Mouse (Mus musculus): ENCODE measurements at regions not wholly inside any gene's neighbourhood (a gene's known extent, or its start where the extent isn't known, plus 50 kb on each side); places are given as distances from the start of the nearest gene placed in this dataset.
A peak's percentile ranks its signal among the peaks of the same experiment; 100 is the strongest.
"Not testable (repeated sequence)": the region's sequence is repeated elsewhere in the genome, so short reads cannot be mapped to it uniquely, and the experiment has no call there.

DNA sequence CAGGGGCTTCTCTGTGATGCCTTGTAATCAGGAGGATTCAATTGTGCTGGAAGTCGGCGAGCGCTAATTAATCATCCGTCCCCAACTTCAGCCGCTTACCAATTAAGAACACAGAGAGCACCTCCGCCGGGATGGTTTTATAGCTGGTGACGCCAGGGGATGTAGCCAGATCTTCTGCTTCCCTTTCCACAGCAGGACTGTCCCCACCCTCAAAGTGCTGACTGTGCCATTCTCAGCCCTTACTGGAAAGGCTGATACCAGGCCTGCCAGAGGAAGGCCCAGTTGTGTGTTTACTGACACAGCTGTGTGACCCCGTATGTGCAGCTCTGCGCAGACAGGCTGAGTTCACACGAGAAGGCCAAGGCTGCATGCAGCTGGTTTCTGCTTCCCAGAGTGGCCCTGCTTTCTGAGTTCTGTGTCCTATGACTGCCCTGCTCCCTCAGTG, 59.9 kb upstream of the Bend4 start:
- DNase-seq = no peak

DNA sequence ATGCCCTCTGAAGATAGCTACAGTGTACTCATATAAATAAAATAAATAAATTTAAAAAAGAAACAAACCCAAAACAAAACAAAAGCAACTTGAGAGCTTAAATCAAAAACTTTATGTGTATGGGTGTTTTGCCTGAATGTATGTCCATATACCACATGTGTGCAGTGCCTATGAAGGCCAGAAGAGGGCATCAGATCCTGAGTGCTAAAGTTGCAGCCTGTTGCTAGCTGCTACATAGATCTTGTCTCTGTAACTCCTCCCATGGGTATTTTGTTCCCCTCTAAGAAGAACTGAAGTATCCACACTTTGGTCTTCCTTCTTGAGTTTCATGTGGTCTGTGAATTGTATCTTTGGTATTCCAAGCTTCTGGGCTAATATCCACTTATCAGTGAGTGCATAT, 62.6 kb upstream of the Bend4 start:
- DNase-seq = not testable (repeated sequence)

DNA sequence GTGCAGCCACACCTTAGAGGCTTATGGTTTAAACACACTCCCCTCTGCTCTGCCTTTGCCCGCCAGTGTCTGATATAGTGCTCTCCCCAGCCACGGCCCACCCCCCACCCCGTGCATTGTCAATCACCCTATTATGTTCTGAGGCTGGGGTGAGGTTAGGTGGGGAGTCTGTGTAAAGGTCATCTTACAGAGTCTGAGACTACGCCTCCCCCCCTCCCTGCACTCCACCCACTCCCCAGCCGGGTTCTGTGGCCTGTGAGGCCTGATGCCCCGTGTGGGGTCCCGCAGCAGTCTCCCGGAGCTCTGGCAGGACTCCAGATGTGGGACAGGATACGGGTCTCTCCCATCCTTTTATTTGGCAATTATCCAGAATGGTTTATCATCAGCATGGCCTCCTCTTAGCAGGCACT, 64.8 kb upstream of the Bend4 start:
- DNase-seq = no peak

DNA sequence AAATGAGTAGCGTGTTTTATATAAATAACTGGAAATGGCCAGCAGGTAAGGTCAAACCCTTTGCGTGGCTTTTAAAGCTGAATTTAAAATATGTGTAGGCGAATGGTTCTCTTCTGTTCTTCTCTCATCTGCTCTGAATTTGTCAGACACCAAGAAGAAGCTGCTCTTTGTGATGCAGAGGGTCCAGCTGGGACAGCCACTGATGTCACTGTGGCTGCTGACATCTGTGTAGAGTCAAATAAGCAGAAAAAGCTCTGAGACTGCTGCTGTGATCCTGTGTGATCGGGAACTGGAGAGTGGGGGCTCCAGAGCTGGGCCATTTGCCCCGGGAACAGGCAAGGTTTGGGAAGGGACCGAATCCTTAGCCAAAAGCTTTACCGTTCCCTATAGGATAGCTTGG, 68.6 kb upstream of the Bend4 start:
- DNase-seq = no peak

DNA sequence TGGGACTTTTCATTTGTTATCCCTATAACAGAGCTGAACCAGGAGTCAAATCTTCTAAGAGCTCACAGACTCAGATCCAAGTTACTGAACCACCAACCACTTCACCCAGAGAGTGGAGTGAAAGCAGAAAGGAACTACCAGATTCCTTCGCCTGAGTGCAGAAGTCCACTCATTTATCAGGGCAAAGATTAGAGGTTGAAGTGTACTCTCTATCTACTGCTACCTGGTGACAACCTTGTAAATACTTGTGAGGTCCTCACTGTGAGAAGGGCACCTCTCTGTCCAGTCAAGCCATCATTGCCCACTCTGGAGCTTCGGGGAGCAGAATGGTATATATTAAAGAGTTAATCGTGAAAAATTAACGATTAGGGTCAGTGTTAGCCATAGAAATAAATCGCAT, 87.4 kb upstream of the Shisa3 start:
- DNase-seq = no peak

DNA sequence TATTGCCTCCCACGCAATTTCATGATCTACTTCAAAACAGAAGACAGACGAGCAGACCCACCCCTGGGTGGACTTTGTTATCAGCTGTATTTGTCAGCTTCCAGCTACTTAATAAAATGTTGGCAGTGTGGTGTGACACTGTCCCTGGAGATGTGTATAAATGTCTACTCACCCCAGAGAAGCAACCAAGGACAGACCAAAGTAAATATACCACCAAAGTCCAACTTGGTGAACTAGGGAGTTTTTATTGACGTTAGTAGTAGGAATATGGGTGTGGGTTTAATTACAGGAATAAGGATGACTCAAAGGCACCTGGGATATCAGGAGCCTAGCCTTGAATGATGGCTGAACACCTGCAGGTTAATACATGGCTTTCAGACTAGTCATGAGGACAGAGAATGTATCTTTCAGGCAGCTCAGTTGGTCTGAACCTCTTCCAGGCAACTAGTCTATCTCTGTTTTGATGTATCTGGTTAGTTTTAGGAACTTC, 86.2 kb upstream of the Shisa3 start:
- DNase-seq = no peak

DNA sequence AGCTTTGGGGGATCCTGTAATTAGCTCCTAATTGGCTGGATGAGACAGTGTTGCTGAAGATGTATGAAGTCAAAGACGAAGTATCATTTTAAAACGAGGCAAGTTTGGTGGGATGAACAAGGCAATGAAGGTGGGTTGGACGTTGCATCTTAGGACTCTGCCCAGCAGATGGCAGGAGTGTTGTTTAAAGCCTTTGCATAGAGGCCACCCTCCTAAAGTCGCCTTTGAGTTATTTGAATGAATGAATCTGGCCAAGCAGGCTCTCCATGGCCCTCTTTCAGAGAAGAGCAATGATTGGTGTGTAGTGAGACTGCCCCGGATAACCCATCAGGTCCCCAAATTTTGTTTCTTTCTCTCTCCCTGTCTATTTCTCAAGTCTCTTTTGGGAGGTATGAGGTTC, 77.5 kb upstream of the Shisa3 start:
- no peak for DNase-seq

DNA sequence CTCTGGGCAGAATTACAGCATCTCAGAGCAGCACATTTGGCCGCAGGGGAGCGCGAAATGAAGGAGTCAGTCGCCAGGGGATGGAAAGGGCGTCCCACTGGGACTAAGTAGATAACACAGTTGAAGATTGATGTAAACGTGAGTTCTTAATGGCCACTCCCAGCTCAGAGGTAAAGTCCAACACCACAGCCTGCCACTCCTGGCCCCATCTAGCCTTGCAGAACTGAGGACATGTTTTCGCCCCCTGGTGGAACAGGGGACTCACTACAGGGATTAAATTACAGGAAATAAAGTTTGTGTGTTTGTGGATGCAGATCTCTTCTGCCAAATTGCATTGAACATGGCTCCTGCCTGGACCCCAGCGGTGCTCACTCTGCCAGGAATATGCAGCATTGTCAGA, 76.7 kb upstream of the Shisa3 start:
- DNase-seq = no peak

DNA sequence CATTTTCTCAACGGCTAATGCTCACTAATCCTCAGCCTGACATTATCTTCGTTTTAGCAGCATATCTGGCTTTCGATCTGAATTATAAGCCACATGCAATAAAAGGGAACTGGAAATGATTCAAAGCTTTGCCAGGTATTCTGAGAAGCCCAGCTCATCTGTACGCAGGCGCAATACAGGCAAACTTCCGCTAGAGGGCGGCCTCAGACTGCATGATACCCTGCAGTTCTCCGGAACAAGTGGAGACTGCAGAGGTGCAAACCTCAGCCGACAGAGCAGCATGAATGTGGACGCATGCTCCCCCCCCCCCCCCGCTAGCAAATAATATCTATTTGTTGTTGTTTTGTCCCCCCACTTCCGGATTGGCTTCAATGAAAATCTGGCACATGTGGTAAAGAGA, 75.3 kb upstream of the Shisa3 start:
- peak; percentile 54 for DNase-seq

DNA sequence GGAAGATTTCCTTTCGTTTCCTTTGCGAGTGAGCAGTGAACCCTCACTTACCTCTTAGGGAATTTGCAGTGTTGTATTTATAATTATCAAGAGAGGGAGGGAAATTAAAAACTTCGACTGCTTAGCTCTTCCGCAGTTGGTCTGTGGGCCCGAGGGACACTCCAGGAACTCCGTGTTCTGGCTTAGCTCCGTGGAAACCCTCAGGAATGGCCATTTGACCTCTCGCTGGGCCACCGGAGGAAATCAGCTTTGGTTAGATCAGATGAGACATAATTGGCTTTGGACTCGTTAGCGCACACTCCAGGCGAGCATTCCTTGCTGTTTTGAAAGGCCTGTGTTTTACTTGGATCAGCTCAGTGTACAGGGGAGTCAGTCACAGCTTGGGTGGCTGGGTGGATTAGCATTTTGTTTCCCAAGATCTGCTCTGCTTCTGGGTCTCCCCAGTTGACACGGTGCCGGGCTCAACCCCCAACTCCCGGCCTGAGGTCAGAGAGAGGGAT, 74.9 kb upstream of the Shisa3 start:
- DNase-seq = peak; percentile 61

DNA sequence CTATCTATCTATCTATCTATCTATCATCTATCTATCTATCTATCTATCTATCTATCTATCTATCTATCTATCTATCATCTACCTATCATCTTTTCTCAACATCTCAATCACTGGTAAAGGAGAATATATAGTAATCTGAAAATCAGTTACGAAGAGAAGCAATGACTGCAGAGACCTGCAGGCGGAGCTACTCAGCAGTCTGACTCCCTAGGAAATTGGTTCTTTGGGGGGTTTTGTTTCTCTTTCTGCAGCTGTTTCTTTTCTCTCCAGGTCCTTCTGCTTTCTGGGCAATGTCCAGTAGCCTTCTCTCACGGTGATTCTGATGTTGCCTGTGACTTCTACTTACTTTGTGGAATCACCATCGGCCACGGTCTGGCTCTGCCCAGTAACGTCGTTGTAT, 73.6 kb upstream of the Shisa3 start:
- DNase-seq = no peak

DNA sequence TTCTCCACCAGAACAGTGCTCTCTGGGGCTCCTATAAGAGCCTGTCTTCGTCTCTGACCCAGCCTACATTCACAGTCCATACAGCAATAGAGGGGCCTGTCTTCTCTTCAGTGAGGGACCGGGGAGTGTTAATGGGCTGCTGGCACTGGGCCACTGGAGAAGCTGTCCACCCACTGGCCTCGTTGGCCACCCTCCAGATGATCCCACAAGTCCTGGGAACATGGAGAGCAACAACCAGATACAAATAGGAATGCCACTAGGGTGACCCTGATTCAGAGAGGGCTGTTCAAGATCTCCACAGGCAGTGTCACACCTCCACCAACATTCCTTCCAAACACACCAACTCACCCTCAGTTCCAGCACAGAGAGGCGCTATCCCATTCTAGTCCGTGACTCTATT, 69.7 kb upstream of the Shisa3 start:
- DNase-seq = no peak

DNA sequence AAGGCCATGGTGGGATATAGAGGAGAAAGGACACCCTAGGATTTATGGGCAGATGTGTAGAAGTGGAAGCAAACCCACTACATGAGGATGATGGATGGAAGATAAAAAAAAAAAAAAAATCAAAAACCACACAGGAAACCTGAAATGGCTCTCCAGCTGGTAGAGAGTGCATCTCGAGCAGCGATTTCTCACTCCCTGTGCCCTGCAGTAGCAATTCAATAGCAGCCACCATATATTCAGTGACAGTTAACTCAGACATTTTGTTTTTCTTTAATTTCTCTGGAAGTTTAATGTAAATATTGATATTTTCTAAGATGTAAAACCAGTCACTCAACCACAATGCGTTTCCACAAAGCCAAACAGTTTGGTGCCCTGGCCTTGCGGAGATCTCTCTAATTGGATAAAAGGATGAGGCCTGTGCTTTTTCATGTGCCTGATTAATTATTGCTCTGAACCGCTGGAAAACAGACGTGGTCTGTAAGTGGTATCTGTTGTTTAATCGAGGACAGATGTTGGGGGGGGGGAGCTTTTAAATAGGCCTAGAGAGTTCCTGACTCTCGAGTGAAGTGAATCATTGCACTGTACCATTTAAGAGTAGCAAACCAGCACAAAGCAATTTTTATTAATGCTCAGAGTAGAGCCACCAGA, 68.0 kb upstream of the Shisa3 start:
- no peak for DNase-seq

DNA sequence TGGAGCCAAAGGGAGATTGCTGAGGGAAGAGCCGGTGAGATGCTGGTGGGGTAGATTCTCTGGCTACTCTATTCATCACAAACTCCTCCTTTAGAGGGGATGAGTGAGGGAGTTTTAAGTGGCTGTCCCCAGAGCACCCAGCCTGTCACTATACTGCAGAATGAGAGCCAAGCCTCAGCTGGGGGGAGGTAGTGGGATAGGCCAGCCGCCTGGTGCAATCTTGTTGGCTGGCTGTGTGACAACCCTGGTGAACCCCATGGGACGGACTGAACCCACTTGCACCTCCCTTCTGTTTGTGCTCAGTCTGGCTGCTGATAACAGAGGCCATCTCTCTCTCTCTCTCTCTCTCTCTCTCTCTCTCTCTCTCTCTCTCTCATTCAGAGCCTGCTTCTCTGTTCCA, 65.8 kb upstream of the Shisa3 start:
- DNase-seq = no peak

DNA sequence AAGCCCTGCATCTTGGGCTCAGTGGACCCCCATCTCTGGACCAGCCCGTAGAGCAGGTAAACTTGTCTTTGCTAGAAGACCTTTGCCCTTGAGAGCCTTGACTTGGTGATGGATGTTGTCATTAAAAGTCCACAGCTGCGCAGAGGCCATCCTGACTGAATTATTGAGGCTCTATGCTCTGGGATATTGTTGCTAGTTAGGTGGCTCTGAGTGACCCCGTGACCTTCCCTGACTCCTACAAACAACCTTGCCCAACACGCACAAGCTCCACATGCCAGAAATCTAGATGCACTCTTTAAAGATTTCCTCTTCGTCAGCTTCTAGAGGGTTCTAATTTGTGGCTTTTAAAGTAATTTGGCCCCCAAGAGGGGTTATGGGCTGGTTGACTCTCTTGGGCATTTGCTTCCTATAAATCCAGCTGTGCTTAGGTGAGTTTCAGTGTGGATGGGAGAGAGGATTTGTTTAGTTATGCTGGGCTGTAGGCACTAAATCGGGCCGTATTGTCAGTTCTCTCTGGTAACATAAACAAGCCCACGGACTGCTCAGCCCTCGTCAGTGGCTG, 63.6 kb upstream of the Shisa3 start:
- DNase-seq = no peak

DNA sequence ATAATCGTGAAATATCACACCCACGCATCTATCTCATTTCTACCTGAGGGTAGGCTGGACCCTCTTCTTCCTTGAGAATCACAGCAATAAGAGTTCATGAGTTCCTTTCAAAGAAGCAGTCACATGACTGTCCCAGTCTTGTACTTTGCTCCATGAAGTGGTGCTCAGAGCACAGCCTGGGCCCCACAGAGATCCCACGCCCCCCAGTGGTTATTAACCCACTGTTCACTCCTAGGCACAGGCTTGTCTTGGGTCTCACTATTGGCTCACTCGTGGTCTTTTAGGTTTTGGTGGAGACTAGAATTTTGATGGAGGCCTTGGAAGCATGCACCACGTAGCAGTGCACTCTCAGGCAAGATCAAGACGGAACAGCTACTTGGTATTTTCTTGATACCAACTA, 57.4 kb upstream of the Shisa3 start:
- DNase-seq = no peak

DNA sequence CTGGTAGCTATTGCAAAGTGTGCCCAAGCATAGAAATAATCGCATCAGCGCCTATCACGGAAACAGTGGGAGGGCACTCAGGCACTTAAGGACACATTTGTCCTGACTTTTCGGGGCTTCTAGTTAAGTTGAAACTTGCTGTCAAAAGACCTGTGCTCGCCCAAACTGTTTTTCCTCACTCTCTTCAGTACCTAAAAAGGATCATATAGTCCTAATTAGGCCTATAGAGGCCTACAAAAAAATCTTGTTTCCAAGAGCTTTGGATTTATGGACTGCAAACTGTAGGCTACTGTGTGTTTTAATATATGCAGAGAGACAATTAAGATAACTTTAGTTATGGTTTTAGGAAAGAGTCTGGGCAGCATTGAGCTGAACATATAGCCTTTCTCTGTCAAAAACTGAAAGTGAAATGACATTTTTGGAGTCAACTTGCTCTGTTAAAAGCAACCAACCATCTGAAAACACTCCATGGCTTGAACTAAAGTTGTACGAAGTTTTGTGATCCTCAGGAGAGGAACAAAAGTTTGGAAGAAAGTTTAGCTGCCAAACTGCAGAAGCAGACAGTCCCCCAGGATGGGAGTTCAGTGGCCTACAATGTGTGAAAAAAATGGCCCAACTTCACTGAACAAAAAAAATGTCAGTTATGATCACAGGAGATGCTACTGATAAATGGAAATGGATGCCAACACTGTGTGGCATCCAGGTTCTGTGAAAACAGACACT, 55.9 kb upstream of the Shisa3 start:
- DNase-seq = no peak

DNA sequence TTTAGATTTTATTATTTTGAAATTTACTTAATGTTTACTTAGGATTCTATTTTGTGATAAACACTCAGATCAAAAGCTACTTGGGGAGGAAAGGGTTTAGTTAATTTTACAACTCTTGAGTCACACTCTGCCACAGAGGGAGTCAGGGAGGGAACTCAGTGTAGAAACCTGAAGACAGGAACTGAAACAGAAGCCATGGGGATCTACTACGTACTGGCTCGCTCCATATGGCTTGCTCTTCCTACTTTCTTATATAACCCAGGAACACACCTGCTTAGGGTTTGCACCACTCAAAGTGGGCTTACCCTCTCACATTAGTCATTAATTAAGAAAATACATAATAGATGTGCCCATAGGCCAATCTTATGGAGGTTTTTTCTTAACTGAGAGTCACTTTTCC, 54.8 kb upstream of the Shisa3 start:
- DNase-seq = no peak

Measured in gastrocnemius, postnatal 25 days (tissue).